Mouse (Mus musculus) kidney, embryonic 15.5 days (tissue): ENCODE data around the gene Acot12. TPM values are rescaled to one million over a fixed set of nuclear protein-coding genes. Genes with fewer than 3 reads are reported as not detected.

Experiments
- ATAC-seq: fragments of 200-750 bp; cut with Nextera tagmentation; replicated peaks from 2 replicates; pipeline ENCODE4 v1.8.0; 2017; ENCODE audit warnings: moderate TSS enrichment; ENCODE audit not compliant: low FRiP score
- H3K27ac ChIP-seq: fragments of 300-500 bp; sonication (generic); 2 replicates; pipeline ENCODE4 v1.5.1; 2015; ENCODE audit warnings: mild to moderate bottlenecking, inconsistent platforms
- H3K27me3 ChIP-seq: fragments of 300-500 bp; sonication (generic); 2 replicates; pipeline ENCODE4 v1.6.1; 2015; ENCODE audit warnings: inconsistent platforms
- H3K36me3 ChIP-seq: fragments of 300-500 bp; sonication (generic); 2 replicates; pipeline ENCODE4 v1.6.1; 2015; ENCODE audit warnings: inconsistent platforms
- H3K4me1 ChIP-seq: fragments of 300-500 bp; sonication (generic); 2 replicates; pipeline ENCODE4 v1.6.1; 2015; ENCODE audit warnings: inconsistent platforms
- H3K4me2 ChIP-seq: fragments of 300-500 bp; sonication (generic); 2 replicates; pipeline ENCODE4 v1.6.1; 2015; ENCODE audit warnings: moderate library complexity, mild to moderate bottlenecking, inconsistent platforms
- H3K4me3 ChIP-seq: fragments of 300-500 bp; sonication (generic); replicated peaks from 2 replicates; pipeline ENCODE4 v1.5.1; 2015; ENCODE audit warnings: mild to moderate bottlenecking, inconsistent platforms
- H3K9ac ChIP-seq: fragments of 300-500 bp; sonication (generic); 2 replicates; pipeline ENCODE4 v1.6.1; 2015; ENCODE audit warnings: mild to moderate bottlenecking, inconsistent platforms
- H3K9me3 ChIP-seq: fragments of 300-500 bp; sonication (generic); replicated peaks from 2 replicates; pipeline ENCODE4 v1.6.1; 2016; ENCODE audit warnings: inconsistent platforms
- WGBS: fragments of 180-500 bp; shearing (Covaris S2); methylation state at CpG from one replicate; pipeline ENCODE4 v1.1.7; 2015; ENCODE audit warnings: mixed read lengths; 5-methylcytosine and 5-hydroxymethylcytosine counted together
- polyA plus RNA-seq: library from polyadenylated mRNA; unstranded; fragments of >200 nt; fragmentation: Nextera tagmentation; extraction: Ambion mirVana; gene quantifications from 2 replicates; pipeline ENCODE4 v1.2.1, GENCODE M21; 2015

The Acot12 gene
- polyA plus RNA-seq = not detected in 2 replicates

DNA sequence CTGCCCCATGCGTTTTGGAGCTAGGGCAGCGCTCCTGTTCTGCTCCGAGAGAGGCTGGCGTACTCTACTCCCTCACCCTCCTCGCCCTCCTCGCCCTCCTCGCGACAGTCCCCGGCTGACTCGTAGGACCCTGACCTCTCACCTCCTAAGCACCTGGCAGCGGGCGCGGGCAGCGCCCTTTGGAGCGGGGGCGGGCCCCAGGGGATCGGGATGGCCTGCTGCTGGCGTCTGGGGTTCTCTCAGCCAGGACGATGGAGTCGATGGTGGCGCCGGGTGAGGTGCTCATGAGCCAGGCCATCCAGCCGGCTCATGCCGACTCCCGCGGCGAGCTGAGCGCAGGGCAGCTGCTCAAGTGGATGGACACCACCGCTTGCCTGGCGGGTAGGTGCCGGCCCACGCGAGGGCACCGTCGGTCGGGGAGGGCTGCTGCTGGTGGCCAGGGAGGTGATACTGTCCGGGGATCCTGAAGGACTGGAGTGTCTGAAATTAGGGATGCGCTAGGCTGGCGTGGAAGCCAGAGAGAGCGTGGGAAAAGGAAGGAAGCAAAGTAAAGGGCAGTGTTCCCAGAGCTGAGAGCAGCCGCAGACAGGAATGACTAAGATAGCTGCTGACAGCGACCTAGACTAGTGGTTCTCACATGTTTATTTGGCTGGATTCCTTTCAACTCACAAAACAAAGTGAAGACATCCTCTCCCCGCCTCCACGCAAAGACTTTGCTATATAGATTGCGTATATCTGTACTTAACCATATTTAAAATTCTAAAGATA lies at the start of gene Acot12:
TSS of gene Acot12 (plus strand) at position 233 of the 768 bp plus-strand sequence.
- Histone ChIP-seq H3K4me1 (peaks cover 11% of the 10 kb centered on the region), H3K9me3 (no peaks in the 10 kb centered on the region), H3K36me3 (no peaks in the 10 kb centered on the region), H3K27me3 (peaks cover 14% of the 10 kb centered on the region), H3K4me3 (peak within 1 kb of the TSS; percentile 46), H3K27ac (no peak within 1 kb of the TSS), H3K9ac (0 out of 2 replicates have a peak within 1 kb of the TSS, but pooled peaks have one; percentile 29), H3K4me2 (peak within 1 kb of the TSS; percentile 85)
- WGBS = 6% methylated on average over 45 of the region's 45 CpGs
- ATAC-seq = peak; percentile 89

- no peak overlapping the region for H3K27ac ChIP-seq
- no peaks in the 10 kb centered on the region for H3K9me3 ChIP-seq
- no peak for ATAC-seq
- H3K27me3 ChIP-seq = no peaks in the 10 kb centered on the region
- no peak overlapping the region for H3K4me3 ChIP-seq
- 52% methylated on average over 7 of the region's 7 CpGs for WGBS
- H3K4me2 ChIP-seq = no peak overlapping the region
- no peaks in the 10 kb centered on the region for H3K4me1 ChIP-seq
- peaks cover 12% of the 10 kb centered on the region for H3K36me3 ChIP-seq
- no peak overlapping the region for H3K9ac ChIP-seq
Measured at GRCm38 (mm10) chr13:91693615-91694014, 47.7 kb upstream of the Acot12 start.

GRCm38 (mm10) chr13:91695406-91695805 lies 45.9 kb upstream of the Acot12 start:
- no peak for ATAC-seq
- H3K27ac ChIP-seq = no peak overlapping the region
- no peak overlapping the region for H3K4me3 ChIP-seq
- no peaks in the 10 kb centered on the region for H3K27me3 ChIP-seq
- no peak overlapping the region for H3K4me2 ChIP-seq
- H3K36me3 ChIP-seq = peaks cover 8% of the 10 kb centered on the region
- H3K4me1 ChIP-seq = no peaks in the 10 kb centered on the region
- H3K9ac ChIP-seq = no peak overlapping the region
- no peaks in the 10 kb centered on the region for H3K9me3 ChIP-seq
- 74% methylated on average over 2 of the region's 2 CpGs for WGBS

DNA sequence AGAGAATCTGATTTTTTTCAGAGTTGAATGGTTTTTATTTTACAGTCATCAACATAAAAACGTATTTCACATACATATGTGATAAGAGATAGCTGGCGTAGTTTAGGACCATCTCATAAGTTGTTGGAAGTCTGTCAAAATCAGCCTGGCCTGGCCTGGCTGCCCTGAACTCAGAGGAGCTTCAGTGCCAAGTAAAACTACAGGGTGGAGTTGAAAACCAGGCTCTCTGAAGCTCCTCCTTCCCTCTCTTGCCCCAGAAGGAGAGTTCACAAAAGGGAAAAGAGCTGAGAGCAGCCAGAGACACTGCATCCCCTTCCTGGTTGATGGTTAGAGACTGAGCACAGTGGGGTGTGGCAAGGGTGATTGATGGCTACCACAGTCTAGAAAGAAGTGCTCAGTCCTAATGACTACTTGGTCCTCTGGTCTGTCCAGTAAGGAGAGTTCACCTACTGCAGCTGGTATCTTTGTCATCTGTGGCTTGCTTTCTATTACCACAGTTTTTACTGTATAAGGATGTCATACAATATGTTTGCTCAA lies 45.1 kb upstream of the Acot12 start:
- H3K9ac ChIP-seq = no peak overlapping the region
- peak overlapping the region; percentile 58 for H3K27ac ChIP-seq
- no peaks in the 10 kb centered on the region for H3K4me1 ChIP-seq
- peak; percentile 68; the same call in 1 of the 2 replicates for ATAC-seq
- H3K9me3 ChIP-seq = no peaks in the 10 kb centered on the region
- H3K4me3 ChIP-seq = no peak overlapping the region
- peaks cover 9% of the 10 kb centered on the region; the same call in 1 of the 2 replicates for H3K36me3 ChIP-seq
- no peaks in the 10 kb centered on the region for H3K27me3 ChIP-seq
- WGBS = 64% methylated on average over 2 of the region's 2 CpGs
- H3K4me2 ChIP-seq = no peak overlapping the region

DNA sequence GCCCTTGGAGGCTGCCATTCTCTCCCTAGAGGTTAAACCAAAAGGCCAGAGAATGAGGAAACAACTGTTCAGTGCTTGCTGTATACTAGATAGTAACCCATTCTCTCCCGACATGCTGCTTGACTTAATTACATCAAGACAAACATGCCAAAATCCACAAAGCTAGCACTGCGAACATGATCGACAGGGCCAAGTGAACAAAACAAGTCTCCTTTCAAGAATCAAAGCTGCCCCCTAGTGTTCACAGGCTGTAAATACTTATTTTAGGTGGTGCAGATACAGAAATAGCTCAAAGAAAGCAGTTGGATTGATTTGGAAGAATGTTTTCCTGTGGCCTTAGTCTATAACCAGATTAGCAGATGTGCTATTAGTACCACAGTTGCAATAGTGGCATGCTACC lies 44.3 kb upstream of the Acot12 start:
- WGBS = 47% methylated on average over 3 of the region's 3 CpGs
- H3K9me3 ChIP-seq = no peaks in the 10 kb centered on the region
- H3K27ac ChIP-seq = peak overlapping the region; percentile 58

GRCm38 (mm10) chr13:91702337-91702736 lies 39.0 kb upstream of the Acot12 start:
- H3K9ac ChIP-seq = no peak overlapping the region
- 74% methylated on average over 6 of the region's 6 CpGs for WGBS
- H3K9me3 ChIP-seq = no peaks in the 10 kb centered on the region
- peaks cover 11% of the 10 kb centered on the region; the same call in 1 of the 2 replicates for H3K36me3 ChIP-seq
- no peak overlapping the region for H3K4me2 ChIP-seq
- peak; percentile 69 for ATAC-seq
- H3K4me1 ChIP-seq = no peaks in the 10 kb centered on the region
- no peaks in the 10 kb centered on the region for H3K27me3 ChIP-seq
- no peak overlapping the region for H3K4me3 ChIP-seq
- no peak overlapping the region for H3K27ac ChIP-seq

More for the DNA sequence above, 44.3 kb upstream of the Acot12 start:
- no peak for ATAC-seq
- H3K9ac ChIP-seq = no peak overlapping the region
- H3K4me3 ChIP-seq = no peak overlapping the region
- no peaks in the 10 kb centered on the region for H3K27me3 ChIP-seq
- H3K36me3 ChIP-seq = peaks cover 11% of the 10 kb centered on the region; the same call in 1 of the 2 replicates
- no peak overlapping the region for H3K4me2 ChIP-seq
- no peaks in the 10 kb centered on the region for H3K4me1 ChIP-seq

- no peaks in the 10 kb centered on the region for H3K9me3 ChIP-seq
- no peak overlapping the region for H3K4me2 ChIP-seq
- H3K9ac ChIP-seq = no peak overlapping the region
- no peak overlapping the region for H3K27ac ChIP-seq
- H3K27me3 ChIP-seq = no peaks in the 10 kb centered on the region
- no peaks in the 10 kb centered on the region for H3K36me3 ChIP-seq
- H3K4me3 ChIP-seq = no peak overlapping the region
- ATAC-seq = no peak
- no peaks in the 10 kb centered on the region for H3K4me1 ChIP-seq
- WGBS = 92% methylated on average over 6 of the region's 6 CpGs
Measured at GRCm38 (mm10) chr13:91719487-91719886, 21.8 kb upstream of the Acot12 start.

GRCm38 (mm10) chr13:91723108-91723735 lies 18.1 kb upstream of the Acot12 start:
- Histone ChIP-seq H3K27ac (no peak overlapping the region), H3K9ac (no peak overlapping the region), H3K4me3 (no peak overlapping the region), H3K4me1 (no peaks in the 10 kb centered on the region), H3K36me3 (no peaks in the 10 kb centered on the region), H3K4me2 (no peak overlapping the region), H3K27me3 (no peaks in the 10 kb centered on the region), H3K9me3 (no peaks in the 10 kb centered on the region)
- WGBS = 65% methylated on average over 8 of the region's 8 CpGs
- peak; percentile 76; the same call in 1 of the 2 replicates for ATAC-seq

DNA sequence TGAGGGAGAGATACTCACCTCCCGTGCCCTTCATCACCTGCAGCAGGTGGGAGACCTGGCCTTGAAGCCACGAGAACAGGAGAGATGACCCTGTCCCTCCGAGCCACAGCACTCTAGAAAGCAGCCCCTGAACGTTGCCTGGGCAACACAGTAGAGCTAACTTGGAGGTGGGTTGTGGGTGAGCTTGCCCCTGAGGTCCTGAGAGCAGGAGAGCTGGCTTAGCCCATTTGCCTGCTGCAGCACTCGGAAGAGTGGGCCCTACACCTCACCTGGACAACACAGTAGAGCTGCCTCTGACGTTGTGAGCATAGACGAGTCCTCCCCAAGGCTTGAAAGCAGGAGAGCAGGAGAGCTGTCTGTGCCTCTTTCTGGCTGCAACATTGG lies 17.6 kb upstream of the Acot12 start:
- H3K4me1 ChIP-seq = no peaks in the 10 kb centered on the region
- no peak overlapping the region for H3K27ac ChIP-seq
- H3K27me3 ChIP-seq = no peaks in the 10 kb centered on the region
- H3K9me3 ChIP-seq = no peaks in the 10 kb centered on the region
- H3K4me2 ChIP-seq = no peak overlapping the region
- H3K4me3 ChIP-seq = no peak overlapping the region
- ATAC-seq = no peak
- 80% methylated on average over 7 of the region's 7 CpGs for WGBS
- H3K36me3 ChIP-seq = no peaks in the 10 kb centered on the region
- no peak overlapping the region for H3K9ac ChIP-seq

GRCm38 (mm10) chr13:91724211-91724610 lies 17.1 kb upstream of the Acot12 start:
- no peak for ATAC-seq
- Histone ChIP-seq H3K27me3 (no peaks in the 10 kb centered on the region), H3K36me3 (no peaks in the 10 kb centered on the region), H3K27ac (no peak overlapping the region), H3K4me2 (no peak overlapping the region), H3K9me3 (no peaks in the 10 kb centered on the region), H3K4me1 (no peaks in the 10 kb centered on the region), H3K4me3 (no peak overlapping the region), H3K9ac (no peak overlapping the region)
- 77% methylated on average over 3 of the region's 3 CpGs for WGBS

DNA sequence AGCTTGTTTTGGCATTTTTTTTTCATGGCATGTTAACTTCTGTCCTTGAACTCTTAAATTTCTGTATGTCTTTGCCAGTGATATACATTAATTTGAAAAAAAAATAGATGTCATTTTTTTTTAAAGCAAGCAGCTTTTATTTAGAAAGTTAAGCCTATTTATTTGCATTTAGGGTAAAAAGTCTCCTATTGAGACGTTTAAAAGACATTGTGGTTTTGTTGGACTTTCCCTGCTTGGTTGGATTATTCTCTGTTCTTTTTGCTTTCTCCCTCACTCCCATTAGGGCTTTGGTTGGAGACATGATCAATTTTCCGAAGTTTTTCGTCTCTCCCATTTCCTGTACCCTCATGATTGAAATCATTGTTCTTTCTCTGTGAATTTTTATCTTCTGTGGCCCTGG lies 16.2 kb upstream of the Acot12 start:
- 70% methylated on average over 3 of the region's 3 CpGs for WGBS
- no peak for ATAC-seq
- Histone ChIP-seq H3K4me2 (no peak overlapping the region), H3K36me3 (no peaks in the 10 kb centered on the region), H3K27ac (no peak overlapping the region), H3K4me1 (no peaks in the 10 kb centered on the region), H3K9me3 (no peaks in the 10 kb centered on the region), H3K9ac (no peak overlapping the region), H3K4me3 (no peak overlapping the region), H3K27me3 (no peaks in the 10 kb centered on the region)

- ATAC-seq = no peak
- Histone ChIP-seq H3K27ac (no peak overlapping the region), H3K4me1 (no peaks in the 10 kb centered on the region), H3K36me3 (no peaks in the 10 kb centered on the region), H3K9me3 (no peaks in the 10 kb centered on the region), H3K27me3 (no peaks in the 10 kb centered on the region), H3K9ac (no peak overlapping the region), H3K4me2 (no peak overlapping the region), H3K4me3 (no peak overlapping the region)
Measured at GRCm38 (mm10) chr13:91727899-91728298, 13.4 kb upstream of the Acot12 start.
